Mouse (Mus musculus) spleen, postnatal 36 days (tissue): ENCODE measurements around the gene Mmp11.

Source experiments
- DNase-seq, 2 experiments: peaks; one replicate each; pipeline ENCODE4 v3.0.0; 2022; ENCODE audit warnings: low spot score in 2 of 2, mixed read lengths in 1 of 2

Gene Mmp11

DNA sequence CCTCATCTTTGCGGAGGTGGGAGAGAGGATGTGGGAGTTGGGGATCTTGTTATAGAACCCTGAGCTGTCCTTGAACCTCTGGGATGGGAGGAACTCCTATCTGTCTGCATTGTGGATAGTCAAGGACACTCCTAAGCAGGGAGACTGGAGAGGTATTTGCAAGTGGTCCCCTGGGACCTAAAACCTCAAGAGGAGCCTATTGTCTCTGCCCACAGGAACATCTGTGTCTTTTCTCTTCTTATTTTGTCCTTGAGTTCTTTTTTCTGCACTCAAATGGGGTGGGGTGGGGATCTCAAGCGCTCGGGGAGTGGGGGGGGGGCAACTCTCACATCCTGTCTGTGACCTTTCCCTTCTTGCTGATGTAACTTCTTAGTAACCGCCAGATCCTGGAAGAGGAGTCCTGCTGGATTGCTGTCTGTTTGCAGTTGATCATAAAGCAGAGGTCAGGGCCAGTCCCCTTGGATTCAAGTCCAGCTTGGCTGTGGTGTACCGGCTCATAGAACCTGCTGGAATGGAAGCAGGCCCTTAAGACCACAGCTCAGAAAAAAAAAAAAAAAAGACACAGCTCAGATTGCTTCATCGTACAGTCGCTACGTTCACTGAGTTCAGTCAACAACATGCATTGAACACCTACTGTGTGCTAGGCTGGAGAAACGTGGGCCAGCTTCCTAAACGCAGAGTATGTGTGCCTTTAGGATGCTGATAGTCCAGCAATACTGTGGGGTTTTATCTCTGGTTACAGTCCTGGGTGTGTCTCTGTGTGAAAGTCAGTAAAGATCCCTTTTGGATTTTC is 1.8 kb upstream of the Mmp11 start:
- peak; percentile 53 to 57 for DNase-seq

DNA sequence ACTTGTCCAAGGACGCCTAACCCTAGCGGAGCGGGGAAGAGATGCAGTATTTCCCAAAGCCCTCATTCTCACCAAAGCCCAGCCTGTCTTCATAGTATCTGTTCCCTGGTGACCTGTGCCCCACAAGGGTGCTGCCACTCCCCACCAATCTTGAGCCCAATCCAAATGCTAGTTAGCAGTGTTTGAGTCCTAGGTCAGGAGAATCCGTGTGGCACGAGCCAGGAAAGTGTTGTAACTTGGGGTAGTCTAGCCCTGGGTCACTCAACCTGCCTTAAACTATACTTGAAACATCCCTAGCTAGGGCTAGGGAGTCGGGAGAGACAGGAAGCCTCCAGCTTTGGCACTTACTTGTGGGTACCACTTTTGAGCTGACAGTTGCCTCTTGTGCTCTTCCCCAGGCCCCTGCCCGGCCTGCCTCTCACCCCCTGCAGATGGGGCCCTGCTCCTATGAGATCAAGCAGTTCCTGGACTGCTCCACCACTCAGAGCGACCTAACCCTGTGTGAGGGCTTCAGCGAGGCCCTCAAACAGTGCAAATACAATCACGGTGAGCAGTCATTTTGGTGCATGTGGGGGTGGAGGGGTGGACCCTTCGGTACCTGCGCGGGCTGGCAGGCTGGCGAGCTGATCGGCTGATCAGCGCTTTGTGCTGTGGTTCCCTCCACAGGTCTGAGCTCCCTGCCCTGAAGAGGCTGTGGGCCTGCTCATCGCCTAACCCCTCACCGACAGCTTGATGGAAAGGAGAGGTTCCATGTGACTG is 792 bp upstream of the Mmp11 start:
- peak; percentile 35 to 36 for DNase-seq

- DNase-seq = no peak
Measured at GRCm38 (mm10) chr10:75934991-75935390, 1.3 kb downstream of the Mmp11 start.

DNA sequence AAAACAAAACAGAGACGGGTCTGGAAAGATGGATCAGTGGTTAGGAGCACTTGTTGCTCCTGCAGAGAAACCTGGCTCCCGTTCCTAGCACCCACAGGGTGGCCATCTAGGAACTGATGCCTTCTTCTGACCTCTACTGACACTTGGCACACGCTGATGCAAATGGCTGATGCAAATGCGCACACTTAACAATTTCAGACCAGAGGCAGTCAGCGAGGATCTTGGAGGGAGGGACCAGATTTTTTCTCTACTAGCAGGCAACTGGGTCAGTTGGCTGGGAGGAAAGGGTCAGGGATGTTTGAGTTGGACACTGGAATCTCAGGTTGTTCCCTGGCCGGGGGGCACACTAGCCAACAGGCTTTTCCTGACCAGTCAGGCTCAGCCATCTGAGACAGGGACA is 3.4 kb downstream of the Mmp11 start, which contains the start of gene Chchd10:
Gene Chchd10 (plus strand): TSS at position 240 of the 400 bp plus-strand sequence.
- no peak for DNase-seq

- peak; percentile 31 to 58 for DNase-seq
Measured at GRCm38 (mm10) chr10:75932081-75932678, 4.1 kb downstream of the Mmp11 start.

- DNase-seq = no peak
Measured at GRCm38 (mm10) chr10:75931311-75931710, 5.0 kb downstream of the Mmp11 start.

- DNase-seq = no peak
Measured at GRCm38 (mm10) chr10:75930304-75930703, 6.0 kb downstream of the Mmp11 start.

GRCm38 (mm10) chr10:75926396-75926795 is 9.9 kb downstream of the Mmp11 start:
- no peak for DNase-seq

GRCm38 (mm10) chr10:75924324-75924723 is 12.0 kb downstream of the Mmp11 start:
- no peak for DNase-seq

DNA sequence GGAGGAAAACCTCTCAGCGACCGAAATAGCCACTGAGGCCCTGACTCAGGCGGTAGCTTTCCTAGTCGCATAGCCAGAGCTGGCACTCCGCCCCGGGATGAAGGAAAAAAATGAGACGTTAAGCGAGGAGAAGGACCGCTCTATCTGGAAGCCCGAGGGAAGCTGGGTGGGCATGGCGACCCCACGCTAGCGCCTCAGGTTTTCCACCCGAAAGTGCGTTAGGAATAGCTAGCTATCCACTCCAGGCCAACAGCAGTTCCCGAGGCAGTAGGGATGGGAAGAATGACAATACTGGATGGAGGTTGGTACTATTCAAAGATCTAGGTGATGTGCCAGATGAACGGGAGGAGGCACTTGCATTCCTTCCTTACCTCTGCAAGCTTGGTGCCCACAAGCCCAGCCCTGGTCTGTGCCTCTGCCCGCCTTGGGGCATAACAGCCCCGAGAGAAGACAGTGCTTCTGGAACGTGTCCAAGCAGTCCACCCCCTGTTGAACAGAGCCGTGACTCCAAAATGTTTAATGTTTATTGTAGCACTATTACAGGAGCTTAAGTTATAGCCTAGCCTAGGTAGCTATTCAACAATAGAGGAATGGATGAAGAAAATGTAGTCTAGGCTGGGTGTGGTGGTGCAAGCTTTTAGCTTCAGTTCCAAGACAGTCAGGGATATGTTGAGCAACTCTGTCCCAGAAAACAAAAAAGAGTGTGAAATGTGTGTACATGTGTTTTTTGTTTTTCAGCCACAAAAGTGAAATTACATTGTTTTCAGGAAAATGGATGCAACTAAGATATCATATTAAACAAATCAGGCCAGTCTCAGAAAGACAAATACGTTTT is 14.4 kb downstream of the Mmp11 start:
- no peak for DNase-seq

GRCm38 (mm10) chr10:75921026-75921725 is 15.1 kb downstream of the Mmp11 start, which contains the start of gene Smarcb1:
Smarcb1 (minus strand) TSS chr10:75921617.
- DNase-seq = peak; percentile 93 to 94

GRCm38 (mm10) chr10:75919026-75919425 is 17.3 kb downstream of the Mmp11 start:
- DNase-seq = no peak

DNA sequence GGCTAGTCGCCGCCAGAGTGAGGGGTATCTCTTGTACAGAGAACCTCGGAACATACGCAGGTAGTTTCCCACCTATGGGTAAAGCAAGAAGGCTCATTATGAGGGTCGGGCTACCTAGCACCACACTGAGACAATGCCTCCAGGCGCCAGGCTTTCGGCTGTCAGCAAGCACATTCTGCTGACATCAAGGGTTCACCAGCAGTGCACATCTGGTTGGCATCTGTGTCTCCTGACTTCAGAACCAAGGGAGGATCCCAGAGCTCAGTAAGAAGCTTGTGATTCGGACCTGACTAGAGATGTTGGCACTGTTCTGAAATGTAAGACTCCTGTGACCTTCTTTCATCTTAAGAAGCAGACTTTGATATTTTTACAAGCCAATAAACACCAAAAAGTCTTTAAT is 19.5 kb downstream of the Mmp11 start:
- DNase-seq = no peak

- no peak for DNase-seq
Measured at GRCm38 (mm10) chr10:75915557-75915956, 20.7 kb downstream of the Mmp11 start.

- DNase-seq = no peak
Measured at GRCm38 (mm10) chr10:75913013-75913589, 23.2 kb downstream of the Mmp11 start.

- DNase-seq = no peak
Measured at GRCm38 (mm10) chr10:75910698-75911097, 25.6 kb downstream of the Mmp11 start.

- DNase-seq = no peak
Measured at GRCm38 (mm10) chr10:75906882-75907281, 29.4 kb downstream of the Mmp11 start.

DNA sequence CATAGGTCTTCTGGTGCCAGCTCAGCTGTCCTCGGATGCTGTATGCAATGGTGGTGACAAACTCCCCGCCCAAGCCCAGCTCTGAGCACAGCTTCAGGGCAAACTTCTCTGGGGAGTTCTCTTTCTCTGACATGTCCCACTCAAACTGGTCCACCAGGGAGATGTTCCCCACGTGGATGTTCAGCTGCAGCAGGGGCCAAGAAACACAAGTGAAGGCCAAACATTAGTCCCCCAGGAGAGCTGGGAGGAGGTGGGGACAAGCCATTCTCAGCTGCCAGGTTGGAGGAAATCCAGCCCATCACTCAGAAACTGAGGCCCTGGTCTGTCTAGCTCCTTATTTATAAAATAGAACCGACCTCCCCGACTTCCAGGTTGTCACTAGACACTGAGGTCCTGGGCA is 31.9 kb downstream of the Mmp11 start:
- no peak for DNase-seq

- DNase-seq = no peak
Measured at GRCm38 (mm10) chr10:75898846-75899245, 37.5 kb downstream of the Mmp11 start.

GRCm38 (mm10) chr10:75898039-75898564 is 38.2 kb downstream of the Mmp11 start:
- DNase-seq = no peak
